In genomic region chr19:5688200-5689087, GRCm38 (mm10) we compare ENCODE assay signal across 8 mouse cellular contexts. TPM values are rescaled to one million over a fixed set of nuclear protein-coding genes. Genes with fewer than 3 reads are reported as not detected.
A peak's percentile ranks its signal among the peaks of the same experiment; 100 is the strongest.
DNase-seq lines count a peak whose midpoint lies in the region; ATAC-seq lines count a peak whose summit lies in the region.

TSS of gene Map3k11 (plus strand) at chr19:5688742.
TSS of gene Pcnx3 (minus strand) at chr19:5688908.

- H3K4me2 ChIP-seq in intestine, embryonic 14.5 days (ENCODE audit: low read length), result peak within 1 kb of the TSS; percentile 99

- WGBS in intestine, embryonic 14.5 days, result under 1% methylated on average over 69 of the region's 69 CpGs

- peaks cover 35% of the 10 kb centered on the region for H3K4me1 ChIP-seq in intestine, embryonic 14.5 days (replicated peaks; ENCODE audit: control insufficient read depth, insufficient read depth, low read length)

- ATAC-seq in intestine, embryonic 14.5 days (replicated peaks; ENCODE audit: low FRiP score, low TSS enrichment, low read depth), result peak; percentile 90

- no peaks in the 10 kb centered on the region for H3K27me3 ChIP-seq in intestine, embryonic 14.5 days (replicated peaks; ENCODE audit: control insufficient read depth, insufficient read depth, low read length)

- intact Hi-C loops in left cerebral cortex, postnatal 14 days (cut with DNase I), result no loop called here

- H3K9ac ChIP-seq in intestine, embryonic 14.5 days (ENCODE audit: low read length), result peak within 1 kb of the TSS; percentile 72

- H3K4me3 ChIP-seq in intestine, embryonic 14.5 days (ENCODE audit: low read depth, low read length), result peak within 1 kb of the TSS; percentile 78

- H3K9me3 ChIP-seq in intestine, embryonic 14.5 days (ENCODE audit: control insufficient read depth, low read length), result no peaks in the 10 kb centered on the region

- H3K27ac ChIP-seq in intestine, embryonic 14.5 days (ENCODE audit: low read depth), result peak within 1 kb of the TSS; percentile 81

- DNase-seq in adrenal gland, adult 18-20 months (ENCODE audit: low spot score in 2 of 2), result peak; percentile 91 to 93
- DNase-seq in embryo, embryonic 11 days, result peak; percentile 97
- DNase-seq in gastrocnemius, postnatal 25 days, result peak; percentile 98
- DNase-seq in intestine, embryonic 14.5 days (ENCODE audit: low spot score), result peak; percentile 94
- peak; percentile 98 to 99 for DNase-seq in left cerebral cortex, postnatal 14 days (ENCODE audit: low spot score in 2 of 2)
- peak; percentile 99 for DNase-seq in mesoderm, embryonic 11.5 days (ENCODE audit: low read depth, low spot score)
- DNase-seq in right cerebral cortex, postnatal 36 days (ENCODE audit: low spot score in 2 of 2), result peak; percentile 96 to 98
- DNase-seq in yolk sac, embryonic 10.5 days (ENCODE audit: low spot score), result peak; percentile 98

- peaks cover 48% of the 10 kb centered on the region for H3K36me3 ChIP-seq in intestine, embryonic 14.5 days (ENCODE audit: control insufficient read depth, insufficient read depth, low read length)

RNA-seq across cellular contexts. Expression of gene Map3k11, which starts in this region (rescaled TPM):
- total RNA-seq in adrenal gland, adult 18-20 months (2021), result 10 to 100 TPM; 36.9 to 45.8 TPM
- 10 to 100 TPM in 1 of 2 experiments, 1 to 10 TPM in 1; 8.3 to 10.9 TPM for total RNA-seq in gastrocnemius, postnatal 25 days (2021)
- 23.2 and 28.8 TPM in 2 replicates for polyA plus RNA-seq in intestine, embryonic 14.5 days (2014; fragmentation: Nextera tagmentation; extraction: Ambion mirVana)
- 10 to 100 TPM; 12.6 to 15.9 TPM for total RNA-seq in left cerebral cortex, postnatal 14 days (2021)

RNA-seq across cellular contexts. Expression of gene Pcnx3, which starts in this region (rescaled TPM):
- 100 to 1,000 TPM in 1 of 2 experiments, 10 to 100 TPM in 1; 84.6 to 103 TPM for total RNA-seq in adrenal gland, adult 18-20 months (2021)
- 10 to 100 TPM; 13.5 to 13.8 TPM for total RNA-seq in gastrocnemius, postnatal 25 days (2021)
- polyA plus RNA-seq in intestine, embryonic 14.5 days (2014; fragmentation: Nextera tagmentation; extraction: Ambion mirVana), result 27.6 and 30.8 TPM in 2 replicates
- total RNA-seq in left cerebral cortex, postnatal 14 days (2021), result 10 to 100 TPM; 63.6 to 65.1 TPM

Comparison
In these comparisons a context has a peak if more than half of its experiments do, and no peak if none do; other contexts are left out.
1. Peak in every context shown above with its lines: DNase-seq, ATAC-seq, H3K4me3 ChIP-seq and H3K27ac ChIP-seq.
2. RNA of gene Pcnx3 (total RNA-seq): 84.6 to 103 TPM in adrenal gland, adult 18-20 months and 63.6 to 65.1 TPM in left cerebral cortex, postnatal 14 days; 13.5 to 13.8 TPM in gastrocnemius, postnatal 25 days; every median in the first group is over 4 times any median in the second.